Mouse (Mus musculus): ENCODE measurements around the gene 1700029F12Rik. TPM values are rescaled to one million over a fixed set of nuclear protein-coding genes. Genes with fewer than 3 reads are reported as not detected.
A peak's percentile ranks its signal among the peaks of the same experiment; 100 is the strongest.

1700029F12Rik gene
- polyA plus RNA-seq, 1 experiment from 2014 or later = not detected

- no peak for DNase-seq (ENCODE audit: low spot score)
- Histone ChIP-seq H3K4me2 (replicated peaks; ENCODE audit: low read depth, low read length) (no peak overlapping the region), H3K27ac (ENCODE audit: low read depth, low read length) (no peak overlapping the region), H3K36me3 (ENCODE audit: control insufficient read depth, insufficient read depth, low read length) (no peaks in the 10 kb centered on the region), H3K9me3 (ENCODE audit: control insufficient read depth, low read length) (no peaks in the 10 kb centered on the region), H3K9ac (ENCODE audit: low read depth, low read length) (no peak overlapping the region), H3K27me3 (ENCODE audit: control insufficient read depth, insufficient read depth, low read length) (no peaks in the 10 kb centered on the region), H3K4me3 (ENCODE audit: low read depth, low read length) (no peak overlapping the region), H3K4me1 (replicated peaks; ENCODE audit: control insufficient read depth, insufficient read depth, low read length) (no peaks in the 10 kb centered on the region)
- no peak for ATAC-seq (ENCODE audit: low FRiP score)
- 46% methylated on average over 4 of the region's 4 CpGs for WGBS
These were observed 23.7 kb upstream of the 1700029F12Rik start for GRCm38 (mm10) chr13:97057817-97058216.

- 82% methylated on average over 8 of the region's 8 CpGs for WGBS
- no peak overlapping the region for H3K4me3 ChIP-seq (ENCODE audit: low read depth, low read length)
- ATAC-seq (ENCODE audit: low FRiP score) = no peak
- H3K9me3 ChIP-seq (ENCODE audit: control insufficient read depth, low read length) = no peaks in the 10 kb centered on the region
- no peaks in the 10 kb centered on the region for H3K4me1 ChIP-seq (replicated peaks; ENCODE audit: control insufficient read depth, insufficient read depth, low read length)
- H3K36me3 ChIP-seq (ENCODE audit: control insufficient read depth, insufficient read depth, low read length) = no peaks in the 10 kb centered on the region
- no peak overlapping the region for H3K4me2 ChIP-seq (replicated peaks; ENCODE audit: low read depth, low read length)
- H3K27ac ChIP-seq (ENCODE audit: low read depth, low read length) = no peak overlapping the region
- no peak for DNase-seq (ENCODE audit: low spot score)
- no peaks in the 10 kb centered on the region for H3K27me3 ChIP-seq (ENCODE audit: control insufficient read depth, insufficient read depth, low read length)
- H3K9ac ChIP-seq (ENCODE audit: low read depth, low read length) = no peak overlapping the region
These were observed 19.7 kb upstream of the 1700029F12Rik start for GRCm38 (mm10) chr13:97053844-97054243.

- DNase-seq (ENCODE audit: low spot score) = peak; percentile 90
- no peaks in the 10 kb centered on the region for H3K36me3 ChIP-seq (ENCODE audit: control insufficient read depth, insufficient read depth, low read length)
- H3K9ac ChIP-seq (ENCODE audit: low read depth, low read length) = no peak overlapping the region
- H3K27me3 ChIP-seq (ENCODE audit: control insufficient read depth, insufficient read depth, low read length) = no peaks in the 10 kb centered on the region
- no peaks in the 10 kb centered on the region for H3K9me3 ChIP-seq (ENCODE audit: control insufficient read depth, low read length)
- peak; percentile 40; the same call in 1 of the 2 replicates for ATAC-seq (ENCODE audit: low FRiP score)
- H3K4me3 ChIP-seq (ENCODE audit: low read depth, low read length) = no peak overlapping the region
- no peak overlapping the region for H3K4me2 ChIP-seq (replicated peaks; ENCODE audit: low read depth, low read length)
- WGBS = 20% methylated on average over 11 of the region's 11 CpGs
- no peaks in the 10 kb centered on the region for H3K4me1 ChIP-seq (replicated peaks; ENCODE audit: control insufficient read depth, insufficient read depth, low read length)
- H3K27ac ChIP-seq (ENCODE audit: low read depth, low read length) = no peak overlapping the region
These were observed 18.5 kb upstream of the 1700029F12Rik start for GRCm38 (mm10) chr13:97052667-97053066.

- no peak overlapping the region for H3K4me3 ChIP-seq (ENCODE audit: low read depth, low read length)
- no peaks in the 10 kb centered on the region for H3K9me3 ChIP-seq (ENCODE audit: control insufficient read depth, low read length)
- WGBS = 85% methylated on average over 6 of the region's 6 CpGs
- no peaks in the 10 kb centered on the region for H3K27me3 ChIP-seq (ENCODE audit: control insufficient read depth, insufficient read depth, low read length)
- no peak overlapping the region for H3K9ac ChIP-seq (ENCODE audit: low read depth, low read length)
- no peaks in the 10 kb centered on the region for H3K4me1 ChIP-seq (replicated peaks; ENCODE audit: control insufficient read depth, insufficient read depth, low read length)
- DNase-seq (ENCODE audit: low spot score) = no peak
- H3K27ac ChIP-seq (ENCODE audit: low read depth, low read length) = no peak overlapping the region
- H3K36me3 ChIP-seq (ENCODE audit: control insufficient read depth, insufficient read depth, low read length) = no peaks in the 10 kb centered on the region
- no peak overlapping the region for H3K4me2 ChIP-seq (replicated peaks; ENCODE audit: low read depth, low read length)
- no peak for ATAC-seq (ENCODE audit: low FRiP score)
These were observed 17.0 kb upstream of the 1700029F12Rik start for GRCm38 (mm10) chr13:97051158-97051557.

- Histone ChIP-seq H3K4me1 (replicated peaks; ENCODE audit: control insufficient read depth, insufficient read depth, low read length) (no peaks in the 10 kb centered on the region), H3K4me3 (ENCODE audit: low read depth, low read length) (no peak overlapping the region), H3K4me2 (replicated peaks; ENCODE audit: low read depth, low read length) (no peak overlapping the region), H3K27ac (ENCODE audit: low read depth, low read length) (no peak overlapping the region), H3K36me3 (ENCODE audit: control insufficient read depth, insufficient read depth, low read length) (no peaks in the 10 kb centered on the region), H3K27me3 (ENCODE audit: control insufficient read depth, insufficient read depth, low read length) (no peaks in the 10 kb centered on the region), H3K9ac (ENCODE audit: low read depth, low read length) (no peak overlapping the region), H3K9me3 (ENCODE audit: control insufficient read depth, low read length) (no peaks in the 10 kb centered on the region)
- ATAC-seq (ENCODE audit: low FRiP score) (no peak), DNase-seq (ENCODE audit: low spot score) (no peak)
- 90% methylated on average over 13 of the region's 13 CpGs for WGBS
These were observed 4.1 kb downstream of the 1700029F12Rik start for GRCm38 (mm10) chr13:97030075-97030474.

GRCm38 (mm10) chr13:97021906-97022305, 12.3 kb downstream of the 1700029F12Rik start:
- Histone ChIP-seq H3K27me3 (ENCODE audit: control insufficient read depth, insufficient read depth, low read length) (no peaks in the 10 kb centered on the region), H3K4me2 (replicated peaks; ENCODE audit: low read depth, low read length) (no peak overlapping the region), H3K27ac (ENCODE audit: low read depth, low read length) (no peak overlapping the region), H3K9ac (ENCODE audit: low read depth, low read length) (no peak overlapping the region), H3K4me1 (replicated peaks; ENCODE audit: control insufficient read depth, insufficient read depth, low read length) (no peaks in the 10 kb centered on the region), H3K9me3 (ENCODE audit: control insufficient read depth, low read length) (no peaks in the 10 kb centered on the region), H3K36me3 (ENCODE audit: control insufficient read depth, insufficient read depth, low read length) (no peaks in the 10 kb centered on the region), H3K4me3 (ENCODE audit: low read depth, low read length) (no peak overlapping the region)
- DNase-seq (ENCODE audit: low spot score) = no peak
- no peak for ATAC-seq (ENCODE audit: low FRiP score)
- WGBS = 63% methylated on average over 4 of the region's 4 CpGs

- H3K9ac ChIP-seq (ENCODE audit: low read depth, low read length) = no peak overlapping the region
- 70% methylated on average over 5 of the region's 5 CpGs for WGBS
- no peaks in the 10 kb centered on the region for H3K9me3 ChIP-seq (ENCODE audit: control insufficient read depth, low read length)
- no peak overlapping the region for H3K27ac ChIP-seq (ENCODE audit: low read depth, low read length)
- H3K4me1 ChIP-seq (replicated peaks; ENCODE audit: control insufficient read depth, insufficient read depth, low read length) = no peaks in the 10 kb centered on the region
- ATAC-seq (ENCODE audit: low FRiP score) (no peak), DNase-seq (ENCODE audit: low spot score) (peak; percentile 10)
- H3K27me3 ChIP-seq (ENCODE audit: control insufficient read depth, insufficient read depth, low read length) = no peaks in the 10 kb centered on the region
- no peak overlapping the region for H3K4me2 ChIP-seq (replicated peaks; ENCODE audit: low read depth, low read length)
- no peak overlapping the region for H3K4me3 ChIP-seq (ENCODE audit: low read depth, low read length)
- H3K36me3 ChIP-seq (ENCODE audit: control insufficient read depth, insufficient read depth, low read length) = no peaks in the 10 kb centered on the region
These were observed 14.0 kb downstream of the 1700029F12Rik start for GRCm38 (mm10) chr13:97020122-97020521.

- WGBS = 93% methylated on average over 3 of the region's 3 CpGs
These were observed 16.5 kb downstream of the 1700029F12Rik start for GRCm38 (mm10) chr13:97017711-97018110.

GRCm38 (mm10) chr13:97014366-97014765, 19.8 kb downstream of the 1700029F12Rik start:
- 87% methylated on average over 4 of the region's 4 CpGs for WGBS
- H3K27ac ChIP-seq (ENCODE audit: low read depth, low read length) = no peak overlapping the region
- no peak overlapping the region for H3K9ac ChIP-seq (ENCODE audit: low read depth, low read length)
- H3K4me3 ChIP-seq (ENCODE audit: low read depth, low read length) = no peak overlapping the region
- H3K9me3 ChIP-seq (ENCODE audit: control insufficient read depth, low read length) = no peaks in the 10 kb centered on the region
- ATAC-seq (ENCODE audit: low FRiP score) (no peak), DNase-seq (ENCODE audit: low spot score) (no peak)
- no peaks in the 10 kb centered on the region for H3K36me3 ChIP-seq (ENCODE audit: control insufficient read depth, insufficient read depth, low read length)
- H3K4me2 ChIP-seq (replicated peaks; ENCODE audit: low read depth, low read length) = no peak overlapping the region
- no peaks in the 10 kb centered on the region for H3K4me1 ChIP-seq (replicated peaks; ENCODE audit: control insufficient read depth, insufficient read depth, low read length)
- H3K27me3 ChIP-seq (ENCODE audit: control insufficient read depth, insufficient read depth, low read length) = no peaks in the 10 kb centered on the region

More at GRCm38 (mm10) chr13:97017711-97018110, 16.5 kb downstream of the 1700029F12Rik start:
- Histone ChIP-seq H3K9me3 (ENCODE audit: control insufficient read depth, low read length) (no peaks in the 10 kb centered on the region), H3K36me3 (ENCODE audit: control insufficient read depth, insufficient read depth, low read length) (no peaks in the 10 kb centered on the region), H3K4me1 (replicated peaks; ENCODE audit: control insufficient read depth, insufficient read depth, low read length) (no peaks in the 10 kb centered on the region), H3K27me3 (ENCODE audit: control insufficient read depth, insufficient read depth, low read length) (no peaks in the 10 kb centered on the region), H3K4me3 (ENCODE audit: low read depth, low read length) (no peak overlapping the region), H3K4me2 (replicated peaks; ENCODE audit: low read depth, low read length) (no peak overlapping the region), H3K27ac (ENCODE audit: low read depth, low read length) (no peak overlapping the region), H3K9ac (ENCODE audit: low read depth, low read length) (no peak overlapping the region)
- DNase-seq (ENCODE audit: low spot score) (no peak), ATAC-seq (ENCODE audit: low FRiP score) (no peak)

Measured in hindbrain, embryonic 11.5 days (tissue).